Mouse (Mus musculus) brain, embryonic 14.5 days (tissue): ENCODE measurements around the gene Lrrc75a.

Experiments used
- CTCF ChIP-seq: fragments of 200-500 bp; IDR thresholded peaks from 2 replicates; pipeline ENCODE4 v1.5.1; 2012; ENCODE audit warnings: inconsistent platforms, mild to moderate bottlenecking, moderate library complexity, borderline replicate concordance; ENCODE audit not compliant: insufficient read depth, insufficient read length; ENCODE audit errors: extremely low read depth
- POLR2A ChIP-seq: fragments of 200-500 bp; IDR thresholded peaks from 2 replicates; pipeline ENCODE4 v1.6.1; 2012; ENCODE audit warnings: mild to moderate bottlenecking, inconsistent platforms, borderline replicate concordance; ENCODE audit not compliant: poor library complexity, insufficient read depth, insufficient read length, severe bottlenecking; ENCODE audit errors: extremely low read depth

DNA sequence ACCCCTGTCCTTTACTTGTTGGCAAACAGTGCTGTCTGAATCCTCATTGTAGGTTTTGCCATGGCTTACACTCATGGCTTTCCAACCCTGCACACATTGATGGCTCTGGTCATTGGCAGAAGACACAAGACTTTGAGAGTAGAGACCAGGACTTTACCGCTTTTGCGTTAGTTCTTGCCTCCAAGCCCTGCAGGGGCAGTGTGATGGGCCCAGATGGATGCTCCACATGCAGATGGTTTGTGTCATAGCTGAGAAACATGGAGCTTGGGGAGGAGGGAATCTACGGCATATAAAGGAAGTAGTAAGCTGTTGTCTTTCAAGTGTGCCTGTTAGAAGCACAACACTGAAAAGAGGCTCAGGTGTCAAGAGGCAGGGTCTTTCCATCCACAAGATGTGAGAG lies 3.8 kb upstream of the Lrrc75a start:
- TF ChIP-seq CTCF (no peak), POLR2A (no peak)
